Mouse (Mus musculus): Measurements from ENCODE around the gene Bag5. TPM values are rescaled to one million over a fixed set of nuclear protein-coding genes. Genes with fewer than 3 reads are reported as not detected.

The Bag5 gene
- polyA plus RNA-seq, 1 experiment from 2014 or later, result 34.9 TPM

- no peak for TF ChIP-seq CTCF (IDR thresholded peaks at IDR 0.05; ENCODE audit: low read depth)
- no peak for TF ChIP-seq EP300 (optimal IDR thresholded peaks at IDR 0.05)
- no peak overlapping the region for H3K4me3 ChIP-seq (ENCODE audit: low read depth, low read length)
- no peaks in the 10 kb centered on the region for H3K9me3 ChIP-seq (ENCODE audit: control insufficient read depth, low read length)
- no peak overlapping the region for H3K4me2 ChIP-seq (replicated peaks; ENCODE audit: low read depth)
- H3K4me1 ChIP-seq (replicated peaks; ENCODE audit: control insufficient read depth, insufficient read depth), result peaks cover 11% of the 10 kb centered on the region
- no peak for ATAC-seq (ENCODE audit: low FRiP score, low TSS enrichment)
- H3K36me3 ChIP-seq (ENCODE audit: control insufficient read depth, insufficient read depth, low read length), result no peaks in the 10 kb centered on the region
- 76% methylated on average over 6 of the region's 6 CpGs for WGBS
- H3K27ac ChIP-seq (replicated peaks), result no peak overlapping the region
- H3K27me3 ChIP-seq (ENCODE audit: control insufficient read depth, insufficient read depth, low read length), result no peaks in the 10 kb centered on the region
- no peak for DNase-seq (ENCODE audit: low spot score)
- no peak overlapping the region for H3K9ac ChIP-seq (ENCODE audit: low read length)
Observed at GRCm38 (mm10) chr12:111675797-111676580, 37.1 kb downstream of the Bag5 start.

GRCm38 (mm10) chr12:111674850-111675486, 38.1 kb downstream of the Bag5 start:
- peaks cover 11% of the 10 kb centered on the region for H3K4me1 ChIP-seq (replicated peaks; ENCODE audit: control insufficient read depth, insufficient read depth)
- no peak for TF ChIP-seq EP300 (optimal IDR thresholded peaks at IDR 0.05)
- TF ChIP-seq CTCF (IDR thresholded peaks at IDR 0.05; ENCODE audit: low read depth), result no peak

GRCm38 (mm10) chr12:111672581-111672980, 40.5 kb downstream of the Bag5 start:
- Histone ChIP-seq H3K27ac (replicated peaks) (no peak overlapping the region), H3K36me3 (ENCODE audit: control insufficient read depth, insufficient read depth, low read length) (no peaks in the 10 kb centered on the region), H3K4me3 (ENCODE audit: low read depth, low read length) (peak overlapping the region; percentile 66), H3K9ac (ENCODE audit: low read length) (peak overlapping the region; percentile 45; the same call in 1 of the 2 replicates), H3K9me3 (ENCODE audit: control insufficient read depth, low read length) (no peaks in the 10 kb centered on the region), H3K4me1 (replicated peaks; ENCODE audit: control insufficient read depth, insufficient read depth) (peaks cover 10% of the 10 kb centered on the region), H3K4me2 (replicated peaks; ENCODE audit: low read depth) (peak overlapping the region; percentile 91), H3K27me3 (ENCODE audit: control insufficient read depth, insufficient read depth, low read length) (no peaks in the 10 kb centered on the region)
- ATAC-seq (ENCODE audit: low FRiP score, low TSS enrichment), result no peak
- DNase-seq (ENCODE audit: low spot score), result no peak
- TF ChIP-seq CTCF (IDR thresholded peaks at IDR 0.05; ENCODE audit: low read depth), result no peak
- no peak for TF ChIP-seq EP300 (optimal IDR thresholded peaks at IDR 0.05)
- WGBS, result 16% methylated on average over 12 of the region's 12 CpGs

More at GRCm38 (mm10) chr12:111674850-111675486, 38.1 kb downstream of the Bag5 start:
- Histone ChIP-seq H3K4me2 (replicated peaks; ENCODE audit: low read depth) (no peak overlapping the region), H3K36me3 (ENCODE audit: control insufficient read depth, insufficient read depth, low read length) (no peaks in the 10 kb centered on the region), H3K9me3 (ENCODE audit: control insufficient read depth, low read length) (no peaks in the 10 kb centered on the region), H3K4me3 (ENCODE audit: low read depth, low read length) (no peak overlapping the region), H3K9ac (ENCODE audit: low read length) (no peak overlapping the region), H3K27ac (replicated peaks) (no peak overlapping the region), H3K27me3 (ENCODE audit: control insufficient read depth, insufficient read depth, low read length) (no peaks in the 10 kb centered on the region)
- DNase-seq (ENCODE audit: low spot score), result no peak
- WGBS, result 77% methylated on average over 2 of the region's 2 CpGs
- no peak for ATAC-seq (ENCODE audit: low FRiP score, low TSS enrichment)

GRCm38 (mm10) chr12:111672176-111672575, 40.9 kb downstream of the Bag5 start, which contains the start of gene Ckb:
Ckb (minus strand) TSS chr12:111672338.
- H3K4me1 ChIP-seq (replicated peaks; ENCODE audit: control insufficient read depth, insufficient read depth), result peaks cover 6% of the 10 kb centered on the region; the same call in 1 of the 2 replicates
- peak within 1 kb of the TSS; percentile 76 for H3K9ac ChIP-seq (ENCODE audit: low read length)
- peak within 1 kb of the TSS; percentile 69 for H3K27ac ChIP-seq (replicated peaks)
- ATAC-seq (ENCODE audit: low FRiP score, low TSS enrichment) (peak; percentile 58), DNase-seq (ENCODE audit: low spot score) (peak; percentile 70)
- peak within 1 kb of the TSS; percentile 66 for H3K4me3 ChIP-seq (ENCODE audit: low read depth, low read length)
- H3K36me3 ChIP-seq (ENCODE audit: control insufficient read depth, insufficient read depth, low read length), result no peaks in the 10 kb centered on the region
- TF ChIP-seq CTCF (IDR thresholded peaks at IDR 0.05; ENCODE audit: low read depth) (no peak), EP300 (optimal IDR thresholded peaks at IDR 0.05) (no peak)
- no peaks in the 10 kb centered on the region for H3K9me3 ChIP-seq (ENCODE audit: control insufficient read depth, low read length)
- H3K4me2 ChIP-seq (replicated peaks; ENCODE audit: low read depth), result peak within 1 kb of the TSS; percentile 91
- 2% methylated on average over 27 of the region's 31 CpGs for WGBS
- H3K27me3 ChIP-seq (ENCODE audit: control insufficient read depth, insufficient read depth, low read length), result no peaks in the 10 kb centered on the region

- Histone ChIP-seq H3K27ac (replicated peaks) (peak overlapping the region; percentile 69), H3K9ac (ENCODE audit: low read length) (peak overlapping the region; percentile 76), H3K4me2 (replicated peaks; ENCODE audit: low read depth) (peak overlapping the region; percentile 91), H3K4me3 (ENCODE audit: low read depth, low read length) (peak overlapping the region; percentile 66), H3K27me3 (ENCODE audit: control insufficient read depth, insufficient read depth, low read length) (no peaks in the 10 kb centered on the region), H3K9me3 (ENCODE audit: control insufficient read depth, low read length) (no peaks in the 10 kb centered on the region), H3K36me3 (ENCODE audit: control insufficient read depth, insufficient read depth, low read length) (no peaks in the 10 kb centered on the region), H3K4me1 (replicated peaks; ENCODE audit: control insufficient read depth, insufficient read depth) (0 out of 2 replicates have a peak, but pooled peaks cover 5% of the 10 kb centered on the region)
- TF ChIP-seq EP300 (optimal IDR thresholded peaks at IDR 0.05), result no peak
- no peak for ATAC-seq (ENCODE audit: low FRiP score, low TSS enrichment)
- under 1% methylated on average over 34 of the region's 34 CpGs for WGBS
- peak; percentile 55 for DNase-seq (ENCODE audit: low spot score)
Observed at GRCm38 (mm10) chr12:111671431-111671902, 41.6 kb downstream of the Bag5 start.

All from stomach, postnatal 0 days (tissue).